Mouse (Mus musculus): Measurements from ENCODE around the gene Rgs10. TPM values are rescaled to one million over a fixed set of nuclear protein-coding genes. Genes with fewer than 3 reads are reported as not detected.
A peak's percentile ranks its signal among the peaks of the same experiment; 100 is the strongest.

Gene Rgs10
- total RNA-seq (2021): 1 to 10 TPM; 3.6 to 4.1 TPM
- long read RNA-seq, experiment 1, partial matches to known transcripts: 0 of 4 reads
- long read RNA-seq, experiment 1, other reads (novel, unspliced or antisense): 1 of 4 reads
- long read RNA-seq, experiment 2, partial matches to known transcripts: 1 of 2 reads
- long read RNA-seq, experiment 2, other reads (novel, unspliced or antisense): 0 of 2 reads

- peak; percentile 53 for DNase-seq
Measured at GRCm38 (mm10) chr7:128417930-128418779, at the start of gene Rgs10. Rgs10 (minus strand) TSS chr7:128418758.

- no peak for DNase-seq
Measured at GRCm38 (mm10) chr7:128462406-128462805, 43.8 kb upstream of the Rgs10 start.

- peak; percentile 98 for DNase-seq
Measured at GRCm38 (mm10) chr7:128461285-128462215, 43.0 kb upstream of the Rgs10 start, which contains the start of gene Tial1. Tial1 (minus strand) TSS chr7:128461717.

- no peak for DNase-seq
Measured at GRCm38 (mm10) chr7:128460865-128461228, 42.3 kb upstream of the Rgs10 start.

GRCm38 (mm10) chr7:128460131-128460864 lies 41.7 kb upstream of the Rgs10 start:
- peak; percentile 14 for DNase-seq

- no peak for DNase-seq
Measured at GRCm38 (mm10) chr7:128459791-128460130, 41.2 kb upstream of the Rgs10 start.

- DNase-seq: no peak
Measured at GRCm38 (mm10) chr7:128458011-128458410, 39.5 kb upstream of the Rgs10 start.

- DNase-seq: no peak
Measured at GRCm38 (mm10) chr7:128452731-128453130, 34.2 kb upstream of the Rgs10 start.

GRCm38 (mm10) chr7:128440584-128440983 lies 22.0 kb upstream of the Rgs10 start:
- DNase-seq: no peak

GRCm38 (mm10) chr7:128439251-128439650 lies 20.7 kb upstream of the Rgs10 start:
- no peak for DNase-seq

GRCm38 (mm10) chr7:128438131-128438530 lies 19.6 kb upstream of the Rgs10 start:
- DNase-seq: no peak

- no peak for DNase-seq
Measured at GRCm38 (mm10) chr7:128433213-128433612, 14.7 kb upstream of the Rgs10 start.

GRCm38 (mm10) chr7:128432574-128432973 lies 14.0 kb upstream of the Rgs10 start:
- no peak for DNase-seq

- DNase-seq: no peak
Measured at GRCm38 (mm10) chr7:128422491-128422890, 3.9 kb upstream of the Rgs10 start.

GRCm38 (mm10) chr7:128421701-128422100 lies 3.1 kb upstream of the Rgs10 start:
- no peak for DNase-seq

GRCm38 (mm10) chr7:128419690-128420089 lies 1.1 kb upstream of the Rgs10 start:
- DNase-seq: no peak

GRCm38 (mm10) chr7:128417226-128417929 lies 1.2 kb downstream of the Rgs10 start:
- DNase-seq: no peak

GRCm38 (mm10) chr7:128416664-128417063 lies 1.9 kb downstream of the Rgs10 start:
- no peak for DNase-seq

- no peak for DNase-seq
Measured at GRCm38 (mm10) chr7:128414433-128414832, 4.1 kb downstream of the Rgs10 start.

- DNase-seq: no peak
Measured at GRCm38 (mm10) chr7:128412071-128412833, 6.3 kb downstream of the Rgs10 start.
